Mouse (Mus musculus): ENCODE measurements around the gene Sult2b1. TPM values are rescaled to one million over a fixed set of nuclear protein-coding genes. Genes with fewer than 3 reads are reported as not detected.

The Sult2b1 gene
- polyA plus RNA-seq, 1 experiment from 2014 or later, result 1.7 TPM

- H3K9me3 ChIP-seq, result no peaks in the 10 kb centered on the region
- DNase-seq (ENCODE audit: low spot score), result peak; percentile 83
- H3K36me3 ChIP-seq (replicated peaks), result peaks cover 16% of the 10 kb centered on the region
- peaks cover 56% of the 10 kb centered on the region for H3K4me1 ChIP-seq
- peak within 1 kb of the TSS; percentile 89 for H3K27ac ChIP-seq (replicated peaks)
- H3K4me3 ChIP-seq, result peak within 1 kb of the TSS; percentile 86
- H3K27me3 ChIP-seq (replicated peaks; ENCODE audit: low read depth, poor library complexity, severe bottlenecking), result peaks cover 41% of the 10 kb centered on the region
- WGBS, result under 1% methylated on average over 38 of the region's 38 CpGs
Measured at GRCm38 (mm10) chr7:45783511-45784091, 868 bp downstream of the Sult2b1 start, which contains the start of gene Lmtk3. TSS of gene Lmtk3 (plus strand) at chr7:45783738.

DNA sequence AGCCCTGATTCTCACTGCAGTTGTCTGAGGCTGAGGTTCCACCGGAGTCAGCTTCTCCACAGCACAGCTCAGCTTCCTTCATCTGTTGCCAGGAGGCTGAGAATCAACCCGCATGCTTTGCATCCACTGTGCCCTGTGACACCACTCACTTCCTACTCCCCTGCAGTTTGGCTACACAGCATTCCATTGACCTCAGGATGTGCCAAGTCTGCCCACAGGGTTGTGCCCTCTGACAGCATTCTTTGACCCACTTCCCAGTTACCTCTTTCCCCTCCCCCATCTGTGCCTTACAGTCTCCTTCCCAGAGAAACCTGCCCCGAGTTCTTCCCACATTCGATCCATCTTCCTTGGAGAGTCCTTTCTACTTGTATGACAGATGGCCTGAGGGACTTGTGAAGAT lies 2.2 kb downstream of the Sult2b1 start:
- H3K27me3 ChIP-seq (replicated peaks; ENCODE audit: low read depth, poor library complexity, severe bottlenecking), result peaks cover 38% of the 10 kb centered on the region
- 75% methylated on average over 4 of the region's 4 CpGs for WGBS
- no peak for DNase-seq (ENCODE audit: low spot score)
- peaks cover 49% of the 10 kb centered on the region for H3K4me1 ChIP-seq
- H3K36me3 ChIP-seq (replicated peaks), result peaks cover 3% of the 10 kb centered on the region; the same call in 1 of the 2 replicates
- H3K27ac ChIP-seq (replicated peaks), result no peak overlapping the region
- no peak overlapping the region for H3K4me3 ChIP-seq
- no peaks in the 10 kb centered on the region for H3K9me3 ChIP-seq

DNA sequence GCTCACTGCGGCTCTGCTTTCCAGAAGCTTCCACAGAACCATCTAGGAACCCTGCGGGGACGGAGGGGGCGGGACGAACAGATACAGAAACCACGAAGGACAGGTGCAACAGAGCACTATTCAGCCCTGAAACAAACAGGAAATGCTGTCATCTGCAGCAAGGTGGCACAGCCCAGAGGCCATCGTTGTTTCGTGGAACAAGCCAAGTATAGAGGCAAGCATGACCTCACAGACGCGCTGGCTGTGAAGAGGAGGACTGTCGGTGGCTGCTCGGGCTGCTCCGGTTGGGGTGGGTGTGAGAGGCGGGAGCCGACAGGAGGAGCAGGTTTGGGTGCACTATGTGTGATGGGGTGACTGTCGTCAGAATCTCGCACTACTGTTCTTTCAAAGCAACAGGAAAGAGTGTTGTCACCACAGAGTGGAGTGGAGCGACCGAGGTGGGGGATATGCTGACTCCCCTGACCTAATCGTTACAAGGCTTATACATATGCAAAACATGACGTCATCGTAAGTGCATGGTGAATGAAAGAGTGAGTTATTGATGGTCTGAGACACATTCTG lies 5.3 kb downstream of the Sult2b1 start:
- Histone ChIP-seq H3K27me3 (replicated peaks; ENCODE audit: low read depth, poor library complexity, severe bottlenecking) (peaks cover 27% of the 10 kb centered on the region), H3K27ac (replicated peaks) (0 out of 2 replicates have a peak overlapping the region, but pooled peaks have one; percentile 10), H3K36me3 (replicated peaks) (no peaks in the 10 kb centered on the region), H3K9me3 (no peaks in the 10 kb centered on the region), H3K4me1 (peaks cover 19% of the 10 kb centered on the region), H3K4me3 (peak overlapping the region; percentile 29; the same call in 1 of the 2 replicates)
- no peak for DNase-seq (ENCODE audit: low spot score)
- WGBS, result 29% methylated on average over 22 of the region's 22 CpGs

DNA sequence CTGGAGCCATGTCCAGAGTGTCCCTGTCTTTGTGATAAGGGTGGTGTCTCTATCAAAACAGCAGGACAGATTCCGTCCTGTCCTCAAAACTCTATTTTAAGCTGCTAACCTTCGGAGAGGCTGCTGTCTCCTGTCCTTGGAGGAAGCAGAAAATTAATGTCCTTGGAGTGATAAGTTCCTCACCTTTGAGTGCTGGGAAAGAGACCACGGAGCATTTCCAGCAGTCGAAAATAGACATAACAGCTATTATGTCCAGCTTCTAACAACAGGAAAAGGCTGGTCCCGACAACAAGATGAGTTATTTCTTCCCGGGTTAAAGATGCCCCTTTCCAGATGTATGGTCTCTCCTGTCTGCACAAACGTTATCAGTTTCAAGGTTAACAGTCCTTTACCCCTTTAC lies 9.2 kb downstream of the Sult2b1 start:
- Histone ChIP-seq H3K9me3 (no peaks in the 10 kb centered on the region), H3K4me3 (no peak overlapping the region), H3K4me1 (peaks cover 9% of the 10 kb centered on the region), H3K36me3 (replicated peaks) (no peaks in the 10 kb centered on the region), H3K27ac (replicated peaks) (no peak overlapping the region), H3K27me3 (replicated peaks; ENCODE audit: low read depth, poor library complexity, severe bottlenecking) (peaks cover 14% of the 10 kb centered on the region)
- no peak for DNase-seq (ENCODE audit: low spot score)
- WGBS, result 81% methylated on average over 7 of the region's 7 CpGs

- peaks cover 4% of the 10 kb centered on the region for H3K4me1 ChIP-seq
- H3K4me3 ChIP-seq, result no peak overlapping the region
- no peaks in the 10 kb centered on the region for H3K27me3 ChIP-seq (replicated peaks; ENCODE audit: low read depth, poor library complexity, severe bottlenecking)
- no peak overlapping the region for H3K27ac ChIP-seq (replicated peaks)
- WGBS, result 67% methylated on average over 4 of the region's 4 CpGs
- H3K36me3 ChIP-seq (replicated peaks), result no peaks in the 10 kb centered on the region
- no peaks in the 10 kb centered on the region for H3K9me3 ChIP-seq
- DNase-seq (ENCODE audit: low spot score), result no peak
Measured at GRCm38 (mm10) chr7:45771101-45771500, 13.4 kb downstream of the Sult2b1 start.

GRCm38 (mm10) chr7:45770427-45771082 lies 13.9 kb downstream of the Sult2b1 start:
- Histone ChIP-seq H3K27ac (replicated peaks) (no peak overlapping the region), H3K4me1 (peaks cover 9% of the 10 kb centered on the region), H3K36me3 (replicated peaks) (no peaks in the 10 kb centered on the region), H3K27me3 (replicated peaks; ENCODE audit: low read depth, poor library complexity, severe bottlenecking) (no peaks in the 10 kb centered on the region), H3K9me3 (no peaks in the 10 kb centered on the region), H3K4me3 (no peak overlapping the region)
- WGBS, result 72% methylated on average over 8 of the region's 8 CpGs
- no peak for DNase-seq (ENCODE audit: low spot score)

DNA sequence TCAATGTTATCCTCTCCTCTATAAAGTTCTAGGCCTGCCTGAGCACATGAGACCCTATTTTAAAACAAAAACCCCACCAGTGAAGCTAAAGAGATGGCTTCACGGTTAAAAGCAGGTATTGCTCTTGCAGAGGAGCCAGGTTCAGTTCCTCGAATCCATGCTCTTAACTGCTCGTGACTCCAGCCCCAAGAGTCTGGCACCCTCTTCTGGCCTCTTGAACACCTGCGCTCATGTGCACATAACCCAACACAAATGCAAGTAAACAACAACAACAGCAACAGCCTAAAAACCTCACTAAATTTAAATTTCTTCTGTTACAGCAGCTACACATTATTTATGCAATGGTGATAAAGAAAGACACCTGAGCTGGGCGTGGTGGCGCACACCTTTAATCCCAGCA lies 17.0 kb downstream of the Sult2b1 start:
- Histone ChIP-seq H3K27ac (replicated peaks) (no peak overlapping the region), H3K4me3 (no peak overlapping the region), H3K27me3 (replicated peaks; ENCODE audit: low read depth, poor library complexity, severe bottlenecking) (no peaks in the 10 kb centered on the region), H3K9me3 (no peaks in the 10 kb centered on the region), H3K4me1 (peaks cover 11% of the 10 kb centered on the region), H3K36me3 (replicated peaks) (no peaks in the 10 kb centered on the region)
- WGBS, result 93% methylated on average over 6 of the region's 6 CpGs
- no peak for DNase-seq (ENCODE audit: low spot score)

GRCm38 (mm10) chr7:45766764-45767163 lies 17.7 kb downstream of the Sult2b1 start:
- Histone ChIP-seq H3K27ac (replicated peaks) (no peak overlapping the region), H3K4me3 (no peak overlapping the region), H3K9me3 (no peaks in the 10 kb centered on the region), H3K4me1 (peaks cover 11% of the 10 kb centered on the region), H3K36me3 (replicated peaks) (no peaks in the 10 kb centered on the region), H3K27me3 (replicated peaks; ENCODE audit: low read depth, poor library complexity, severe bottlenecking) (no peaks in the 10 kb centered on the region)
- DNase-seq (ENCODE audit: low spot score), result peak; percentile 57
- 44% methylated on average over 8 of the region's 8 CpGs for WGBS

DNA sequence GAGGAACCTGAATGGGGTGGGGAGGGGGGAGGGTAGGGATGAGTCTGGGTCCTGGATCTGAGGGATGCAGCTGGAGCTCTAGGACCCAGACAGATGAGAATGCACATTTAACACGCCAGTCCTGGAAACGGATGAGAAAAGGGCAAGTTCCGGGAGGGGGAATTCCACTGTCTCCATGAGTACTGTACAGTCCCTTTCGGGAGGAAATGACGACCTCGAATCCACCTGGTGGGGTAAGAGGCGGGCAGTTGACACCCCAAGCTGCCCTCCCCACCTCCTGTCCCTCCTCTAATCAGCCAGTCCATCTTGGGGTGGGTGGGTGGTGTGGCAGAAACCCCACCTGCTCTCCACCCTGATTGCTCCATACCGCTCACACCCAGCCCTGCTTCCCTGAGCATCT lies 18.5 kb downstream of the Sult2b1 start:
- H3K36me3 ChIP-seq (replicated peaks), result no peaks in the 10 kb centered on the region
- no peaks in the 10 kb centered on the region for H3K9me3 ChIP-seq
- no peak overlapping the region for H3K27ac ChIP-seq (replicated peaks)
- WGBS, result 61% methylated on average over 8 of the region's 8 CpGs
- H3K4me3 ChIP-seq, result no peak overlapping the region
- peaks cover 2% of the 10 kb centered on the region for H3K27me3 ChIP-seq (replicated peaks; ENCODE audit: low read depth, poor library complexity, severe bottlenecking)
- no peak for DNase-seq (ENCODE audit: low spot score)
- H3K4me1 ChIP-seq, result peaks cover 11% of the 10 kb centered on the region

DNA sequence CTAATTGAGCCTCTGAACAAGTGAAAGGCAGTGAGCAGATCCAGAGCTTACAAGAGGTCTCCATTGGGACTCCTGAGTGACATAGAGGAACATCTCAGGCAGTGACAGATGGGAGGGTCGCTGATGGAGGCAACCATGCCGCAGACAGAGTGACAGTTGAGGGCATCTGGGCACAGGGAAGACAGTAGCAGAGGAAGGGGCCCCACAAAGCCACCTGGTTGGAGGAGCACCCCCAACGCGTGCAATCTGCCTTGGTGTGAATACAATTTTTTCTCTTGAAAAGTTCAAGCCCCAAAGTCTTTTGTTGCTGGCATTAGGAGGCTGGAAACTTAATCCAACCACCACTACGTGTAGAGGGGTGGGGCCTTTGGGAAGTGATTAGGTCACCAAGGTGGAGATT lies 24.3 kb downstream of the Sult2b1 start:
- H3K36me3 ChIP-seq (replicated peaks), result no peaks in the 10 kb centered on the region
- H3K27ac ChIP-seq (replicated peaks), result no peak overlapping the region
- peaks cover 11% of the 10 kb centered on the region for H3K4me1 ChIP-seq
- no peak for DNase-seq (ENCODE audit: low spot score)
- peaks cover 40% of the 10 kb centered on the region for H3K27me3 ChIP-seq (replicated peaks; ENCODE audit: low read depth, poor library complexity, severe bottlenecking)
- 71% methylated on average over 5 of the region's 5 CpGs for WGBS
- no peak overlapping the region for H3K4me3 ChIP-seq
- no peaks in the 10 kb centered on the region for H3K9me3 ChIP-seq

GRCm38 (mm10) chr7:45759400-45759799 lies 25.1 kb downstream of the Sult2b1 start:
- peak overlapping the region; percentile 53 for H3K4me3 ChIP-seq
- DNase-seq (ENCODE audit: low spot score), result peak; percentile 45
- no peaks in the 10 kb centered on the region for H3K9me3 ChIP-seq
- peaks cover 11% of the 10 kb centered on the region for H3K4me1 ChIP-seq
- no peaks in the 10 kb centered on the region for H3K36me3 ChIP-seq (replicated peaks)
- peak overlapping the region; percentile 51; the same call in 1 of the 2 replicates for H3K27ac ChIP-seq (replicated peaks)
- 3% methylated on average over 27 of the region's 27 CpGs for WGBS
- H3K27me3 ChIP-seq (replicated peaks; ENCODE audit: low read depth, poor library complexity, severe bottlenecking), result peaks cover 40% of the 10 kb centered on the region

GRCm38 (mm10) chr7:45755703-45756102 lies 28.8 kb downstream of the Sult2b1 start:
- H3K27me3 ChIP-seq (replicated peaks; ENCODE audit: low read depth, poor library complexity, severe bottlenecking), result peaks cover 35% of the 10 kb centered on the region
- H3K4me1 ChIP-seq, result peaks cover 11% of the 10 kb centered on the region
- no peak overlapping the region for H3K27ac ChIP-seq (replicated peaks)
- H3K9me3 ChIP-seq, result no peaks in the 10 kb centered on the region
- 56% methylated on average over 6 of the region's 6 CpGs for WGBS
- H3K4me3 ChIP-seq, result no peak overlapping the region
- no peaks in the 10 kb centered on the region for H3K36me3 ChIP-seq (replicated peaks)
- no peak for DNase-seq (ENCODE audit: low spot score)

GRCm38 (mm10) chr7:45750162-45750561 lies 34.3 kb downstream of the Sult2b1 start:
- Histone ChIP-seq H3K4me1 (peaks cover 13% of the 10 kb centered on the region), H3K4me3 (no peak overlapping the region), H3K9me3 (0 out of 2 replicates have a peak, but pooled peaks cover 4% of the 10 kb centered on the region), H3K27ac (replicated peaks) (no peak overlapping the region), H3K27me3 (replicated peaks; ENCODE audit: low read depth, poor library complexity, severe bottlenecking) (no peaks in the 10 kb centered on the region), H3K36me3 (replicated peaks) (no peaks in the 10 kb centered on the region)
- DNase-seq (ENCODE audit: low spot score), result no peak
- 73% methylated on average over 9 of the region's 9 CpGs for WGBS
